Mouse (Mus musculus): Measurements from ENCODE around the gene Iqcf1. TPM values are rescaled to one million over a fixed set of nuclear protein-coding genes. Genes with fewer than 3 reads are reported as not detected.

Gene Iqcf1
- polyA plus RNA-seq, 1 experiment from 2014 or later, result not detected

DNA sequence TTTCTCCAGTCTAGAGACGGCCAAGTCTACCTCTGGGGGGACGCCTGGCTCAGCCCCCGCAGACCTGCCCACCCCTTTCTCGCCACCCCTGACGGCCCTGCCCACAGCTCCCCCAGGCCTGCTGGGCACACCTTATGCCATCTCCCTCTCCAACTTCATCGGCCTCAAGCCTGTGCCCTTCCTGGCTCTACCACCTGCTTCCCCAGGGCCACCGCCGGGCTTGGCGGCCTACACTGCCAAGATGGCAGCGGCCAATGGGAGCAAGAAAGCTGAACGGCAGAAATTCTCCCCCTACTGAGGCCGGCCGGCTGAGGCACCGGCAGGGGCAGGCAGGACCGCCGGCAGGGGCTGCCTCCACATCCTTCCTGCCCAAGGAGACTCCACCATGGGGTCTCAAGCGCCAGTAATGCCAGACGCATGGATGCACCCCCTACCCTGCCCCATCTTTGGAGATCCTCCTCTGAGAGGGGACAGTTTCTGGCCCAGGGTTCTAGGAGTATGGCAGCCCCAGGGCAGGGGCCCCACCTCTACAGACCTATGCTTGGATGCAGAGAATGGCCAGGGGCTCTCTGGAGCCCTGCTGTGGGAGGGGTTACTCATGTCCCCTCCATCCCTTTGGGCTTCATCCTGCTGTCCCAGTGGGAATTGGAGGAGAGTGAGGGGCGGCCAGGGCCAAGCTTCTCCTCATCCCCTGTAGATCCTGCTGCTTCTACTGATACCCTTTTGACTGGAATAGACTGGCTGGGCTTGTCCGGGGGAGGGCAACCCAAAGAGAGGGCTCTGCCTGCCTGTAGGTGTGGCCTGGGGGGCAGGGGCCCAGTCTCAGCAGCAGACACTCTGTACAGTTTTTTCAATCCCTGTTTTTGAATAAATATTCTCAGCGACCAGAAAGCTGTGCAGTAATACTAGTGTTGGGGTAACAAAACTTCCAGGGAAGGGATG, 36.4 kb upstream of the Iqcf1 start:
- TF ChIP-seq CTCF (IDR thresholded peaks at IDR 0.05; ENCODE audit: low read depth), result no peak
- Histone ChIP-seq H3K27ac (ENCODE audit: low read depth, low read length) (no peak overlapping the region), H3K27me3 (replicated peaks; ENCODE audit: control insufficient read depth, insufficient read depth, low read length) (peaks cover 19% of the 10 kb centered on the region; the same call in 1 of the 2 replicates), H3K4me3 (ENCODE audit: low read depth, low read length) (no peak overlapping the region), H3K9me3 (ENCODE audit: control insufficient read depth) (no peaks in the 10 kb centered on the region), H3K36me3 (ENCODE audit: control insufficient read depth, insufficient read depth) (no peaks in the 10 kb centered on the region; the same call in 1 of the 2 replicates), H3K4me2 (replicated peaks; ENCODE audit: low read depth) (no peak overlapping the region), H3K4me1 (replicated peaks; ENCODE audit: control insufficient read depth, insufficient read depth, low read length) (no peaks in the 10 kb centered on the region), H3K9ac (ENCODE audit: low read depth, low read length) (no peak overlapping the region)
- no peak for ATAC-seq
- WGBS, result 89% methylated on average over 21 of the region's 21 CpGs

GRCm38 (mm10) chr9:106464751-106465541, 34.8 kb upstream of the Iqcf1 start:
- Histone ChIP-seq H3K9me3 (ENCODE audit: control insufficient read depth) (no peaks in the 10 kb centered on the region), H3K27ac (ENCODE audit: low read depth, low read length) (no peak overlapping the region), H3K9ac (ENCODE audit: low read depth, low read length) (peak overlapping the region; percentile 57), H3K27me3 (replicated peaks; ENCODE audit: control insufficient read depth, insufficient read depth, low read length) (peaks cover 19% of the 10 kb centered on the region; the same call in 1 of the 2 replicates), H3K36me3 (ENCODE audit: control insufficient read depth, insufficient read depth) (no peaks in the 10 kb centered on the region; the same call in 1 of the 2 replicates), H3K4me2 (replicated peaks; ENCODE audit: low read depth) (peak overlapping the region; percentile 94), H3K4me1 (replicated peaks; ENCODE audit: control insufficient read depth, insufficient read depth, low read length) (no peaks in the 10 kb centered on the region), H3K4me3 (ENCODE audit: low read depth, low read length) (peak overlapping the region; percentile 56)
- peak; percentile 37; the same call in 1 of the 2 replicates for ATAC-seq
- 1% methylated on average over 97 of the region's 99 CpGs for WGBS
- TF ChIP-seq CTCF (IDR thresholded peaks at IDR 0.05; ENCODE audit: low read depth), result no peak

- WGBS, result 38% methylated on average over 25 of the region's 26 CpGs
- no peak for ATAC-seq
- no peaks in the 10 kb centered on the region for H3K4me1 ChIP-seq (replicated peaks; ENCODE audit: control insufficient read depth, insufficient read depth, low read length)
- no peaks in the 10 kb centered on the region for H3K9me3 ChIP-seq (ENCODE audit: control insufficient read depth)
- H3K27ac ChIP-seq (ENCODE audit: low read depth, low read length), result no peak within 1 kb of the TSS
- H3K4me2 ChIP-seq (replicated peaks; ENCODE audit: low read depth), result peak within 1 kb of the TSS; percentile 94
- H3K9ac ChIP-seq (ENCODE audit: low read depth, low read length), result peak within 1 kb of the TSS; percentile 57
- TF ChIP-seq CTCF (IDR thresholded peaks at IDR 0.05; ENCODE audit: low read depth), result no peak
- no peaks in the 10 kb centered on the region; the same call in 1 of the 2 replicates for H3K36me3 ChIP-seq (ENCODE audit: control insufficient read depth, insufficient read depth)
- H3K4me3 ChIP-seq (ENCODE audit: low read depth, low read length), result peak within 1 kb of the TSS; percentile 56
- peaks cover 19% of the 10 kb centered on the region; the same call in 1 of the 2 replicates for H3K27me3 ChIP-seq (replicated peaks; ENCODE audit: control insufficient read depth, insufficient read depth, low read length)
These were observed 34.1 kb upstream of the Iqcf1 start, which contains the start of gene Gpr62 for GRCm38 (mm10) chr9:106465571-106466200. Gene Gpr62 (minus strand): TSS chr9:106465938.

DNA sequence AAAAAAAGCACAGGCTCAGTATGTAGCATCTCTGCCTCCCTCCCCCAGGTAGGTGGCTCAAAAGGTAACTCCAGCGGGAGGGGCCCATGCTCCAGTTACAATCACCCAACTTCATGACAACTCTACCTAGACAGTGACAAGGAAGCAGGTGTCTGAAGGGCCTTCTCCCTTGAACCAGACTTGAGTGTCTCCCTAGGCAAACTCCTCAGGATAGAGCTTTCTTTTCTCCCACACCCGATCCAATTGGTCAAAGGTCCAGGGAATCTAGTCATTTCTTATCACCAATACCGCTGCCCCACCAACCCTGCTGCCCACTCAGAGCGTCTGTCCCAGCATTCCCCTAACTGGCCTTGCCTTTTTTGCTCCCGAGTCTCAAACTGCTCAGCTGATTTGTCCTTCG, 33.0 kb upstream of the Iqcf1 start:
- H3K9ac ChIP-seq (ENCODE audit: low read depth, low read length), result no peak overlapping the region
- no peak overlapping the region for H3K4me2 ChIP-seq (replicated peaks; ENCODE audit: low read depth)
- no peaks in the 10 kb centered on the region for H3K9me3 ChIP-seq (ENCODE audit: control insufficient read depth)
- H3K4me3 ChIP-seq (ENCODE audit: low read depth, low read length), result no peak overlapping the region
- no peak overlapping the region for H3K27ac ChIP-seq (ENCODE audit: low read depth, low read length)
- no peaks in the 10 kb centered on the region for H3K4me1 ChIP-seq (replicated peaks; ENCODE audit: control insufficient read depth, insufficient read depth, low read length)
- ATAC-seq, result no peak
- peaks cover 19% of the 10 kb centered on the region; the same call in 1 of the 2 replicates for H3K27me3 ChIP-seq (replicated peaks; ENCODE audit: control insufficient read depth, insufficient read depth, low read length)
- H3K36me3 ChIP-seq (ENCODE audit: control insufficient read depth, insufficient read depth), result no peaks in the 10 kb centered on the region; the same call in 1 of the 2 replicates
- 78% methylated on average over 6 of the region's 6 CpGs for WGBS
- no peak for TF ChIP-seq CTCF (IDR thresholded peaks at IDR 0.05; ENCODE audit: low read depth)

DNA sequence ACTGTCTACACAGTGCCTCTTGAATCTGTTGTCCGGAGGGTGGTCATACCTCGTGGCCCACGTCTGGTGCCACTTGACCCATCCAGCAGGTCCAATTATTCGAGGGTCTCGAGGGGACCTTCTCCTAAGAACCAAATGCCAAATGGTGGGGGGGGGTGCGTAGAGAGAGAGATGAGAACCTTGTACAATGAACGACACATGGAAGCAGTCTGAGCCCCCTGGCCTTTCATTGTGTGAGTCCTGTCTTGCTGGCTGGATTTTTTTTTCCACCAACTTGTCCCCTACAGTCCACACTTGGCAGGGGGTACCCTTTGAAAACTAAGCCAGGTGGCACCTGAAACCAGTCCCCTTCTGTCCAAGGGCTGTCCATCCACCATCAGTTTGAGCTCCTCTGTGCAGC, 32.0 kb upstream of the Iqcf1 start:
- peaks cover 19% of the 10 kb centered on the region; the same call in 1 of the 2 replicates for H3K27me3 ChIP-seq (replicated peaks; ENCODE audit: control insufficient read depth, insufficient read depth, low read length)
- H3K36me3 ChIP-seq (ENCODE audit: control insufficient read depth, insufficient read depth), result no peaks in the 10 kb centered on the region; the same call in 1 of the 2 replicates
- no peak overlapping the region for H3K4me2 ChIP-seq (replicated peaks; ENCODE audit: low read depth)
- ATAC-seq, result no peak
- no peak overlapping the region for H3K4me3 ChIP-seq (ENCODE audit: low read depth, low read length)
- 93% methylated on average over 7 of the region's 7 CpGs for WGBS
- no peaks in the 10 kb centered on the region for H3K4me1 ChIP-seq (replicated peaks; ENCODE audit: control insufficient read depth, insufficient read depth, low read length)
- no peak overlapping the region for H3K9ac ChIP-seq (ENCODE audit: low read depth, low read length)
- no peak overlapping the region for H3K27ac ChIP-seq (ENCODE audit: low read depth, low read length)
- no peaks in the 10 kb centered on the region for H3K9me3 ChIP-seq (ENCODE audit: control insufficient read depth)
- TF ChIP-seq CTCF (IDR thresholded peaks at IDR 0.05; ENCODE audit: low read depth), result no peak

Measured in intestine, postnatal 0 days (tissue).